Mouse (Mus musculus) C2C12 (cell line): ENCODE measurements at regions not wholly inside any gene's neighbourhood (a gene's known extent, or its start where the extent isn't known, plus 50 kb on each side); places are given as distances from the start of the nearest gene placed in this dataset.

Source experiments
- CTCF ChIP-seq: IDR thresholded peaks from one replicate; pipeline ENCODE4 v1.5.1; 2011; ENCODE audit not compliant: control insufficient read depth, insufficient read depth, insufficient read length
- USF1 ChIP-seq: IDR thresholded peaks from one replicate; pipeline ENCODE4 v1.6.1; 2011; ENCODE audit warnings: low read depth, mild to moderate bottlenecking, control low read depth, moderate library complexity

DNA sequence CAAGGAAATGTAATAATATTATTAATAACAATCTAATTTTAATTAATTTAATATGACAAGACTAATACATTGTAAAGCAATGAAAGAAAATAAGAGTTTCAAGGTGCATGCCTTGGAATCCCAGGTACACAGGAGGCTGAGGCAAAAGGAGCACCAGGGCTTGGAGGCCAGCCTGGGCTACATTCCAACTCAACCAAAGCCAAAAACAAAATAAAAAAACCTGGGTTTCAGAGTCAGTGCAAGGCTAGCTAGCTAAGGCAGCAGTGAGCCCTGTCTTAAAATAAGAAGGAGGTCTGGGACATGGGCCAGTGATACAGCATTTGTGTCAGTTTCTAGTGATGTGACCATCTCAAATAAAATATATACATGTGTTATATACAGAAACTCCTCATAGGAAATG lies 174.8 kb downstream of the Shq1 start:
- no peak for TF ChIP-seq USF1
- TF ChIP-seq CTCF = no peak
